Mouse (Mus musculus): Measurements from ENCODE around the gene Galntl5. TPM values are rescaled to one million over a fixed set of nuclear protein-coding genes. Genes with fewer than 3 reads are reported as not detected.

Galntl5 gene
- total and polyA plus RNA-seq, 2 experiments from 2014 or later: not detected

- DNase-seq (ENCODE audit: low spot score) (no peak), ATAC-seq (ENCODE audit: low FRiP score) (no peak)
- Histone ChIP-seq H3K36me3 (ENCODE audit: insufficient read depth, low read length) (no peaks in the 10 kb centered on the region), H3K9ac (replicated peaks; ENCODE audit: low read length, poor library complexity, severe bottlenecking) (no peak overlapping the region), H3K9me3 (ENCODE audit: low read length) (no peaks in the 10 kb centered on the region), H3K27me3 (ENCODE audit: insufficient read depth, low read length) (no peaks in the 10 kb centered on the region), H3K27ac (ENCODE audit: low read depth, low read length) (no peak overlapping the region), H3K4me1 (ENCODE audit: insufficient read depth, low read length) (no peaks in the 10 kb centered on the region), H3K4me2 (ENCODE audit: low read depth, low read length, poor library complexity, severe bottlenecking) (no peak overlapping the region), H3K4me3 (ENCODE audit: low read depth, low read length) (no peak overlapping the region)
- 87% methylated on average over 3 of the region's 3 CpGs for WGBS
- TF ChIP-seq CTCF (IDR thresholded peaks at IDR 0.05): no peak
Measured at GRCm38 (mm10) chr5:25179936-25180488, 1.2 kb upstream of the Galntl5 start.

GRCm38 (mm10) chr5:25183595-25183994 lies 2.3 kb downstream of the Galntl5 start:
- Histone ChIP-seq H3K27me3 (ENCODE audit: insufficient read depth, low read length) (no peaks in the 10 kb centered on the region), H3K4me1 (ENCODE audit: insufficient read depth, low read length) (no peaks in the 10 kb centered on the region), H3K27ac (ENCODE audit: low read depth, low read length) (no peak overlapping the region), H3K4me3 (ENCODE audit: low read depth, low read length) (no peak overlapping the region), H3K36me3 (ENCODE audit: insufficient read depth, low read length) (no peaks in the 10 kb centered on the region), H3K4me2 (ENCODE audit: low read depth, low read length, poor library complexity, severe bottlenecking) (no peak overlapping the region), H3K9me3 (ENCODE audit: low read length) (no peaks in the 10 kb centered on the region), H3K9ac (replicated peaks; ENCODE audit: low read length, poor library complexity, severe bottlenecking) (no peak overlapping the region)
- DNase-seq (ENCODE audit: low spot score): no peak
- no peak for TF ChIP-seq CTCF (IDR thresholded peaks at IDR 0.05)
- WGBS: 80% methylated on average over 4 of the region's 4 CpGs
- ATAC-seq (ENCODE audit: low FRiP score): no peak

- H3K27me3 ChIP-seq (ENCODE audit: insufficient read depth, low read length): no peaks in the 10 kb centered on the region
- no peaks in the 10 kb centered on the region for H3K4me1 ChIP-seq (ENCODE audit: insufficient read depth, low read length)
- H3K4me3 ChIP-seq (ENCODE audit: low read depth, low read length): no peak overlapping the region
- 55% methylated on average over 2 of the region's 2 CpGs for WGBS
- no peak overlapping the region for H3K4me2 ChIP-seq (ENCODE audit: low read depth, low read length, poor library complexity, severe bottlenecking)
- TF ChIP-seq CTCF (IDR thresholded peaks at IDR 0.05): no peak
- ATAC-seq (ENCODE audit: low FRiP score) (no peak), DNase-seq (ENCODE audit: low spot score) (no peak)
- H3K9ac ChIP-seq (replicated peaks; ENCODE audit: low read length, poor library complexity, severe bottlenecking): no peak overlapping the region
- H3K27ac ChIP-seq (ENCODE audit: low read depth, low read length): no peak overlapping the region
- no peaks in the 10 kb centered on the region for H3K36me3 ChIP-seq (ENCODE audit: insufficient read depth, low read length)
- no peaks in the 10 kb centered on the region for H3K9me3 ChIP-seq (ENCODE audit: low read length)
Measured at GRCm38 (mm10) chr5:25184594-25184993, 3.3 kb downstream of the Galntl5 start.

DNA sequence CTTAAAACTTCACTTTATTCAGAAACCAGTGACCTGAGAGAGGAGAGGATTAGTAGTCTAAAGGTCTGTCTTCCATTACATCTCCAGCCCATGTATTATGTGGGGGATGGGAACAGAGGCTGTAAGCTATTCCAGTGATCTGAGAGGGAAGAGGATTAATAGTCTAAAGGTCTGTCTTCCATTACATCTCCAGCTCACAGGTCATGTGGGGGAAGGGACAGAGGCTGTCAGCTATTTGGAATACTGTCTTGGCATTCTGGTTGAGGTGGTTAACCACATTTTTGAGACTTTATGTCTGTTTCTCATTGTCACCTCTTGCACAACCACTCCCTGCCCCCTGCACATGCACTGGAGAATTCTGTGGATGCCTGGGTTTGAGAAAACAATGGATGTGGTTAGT lies 6.5 kb downstream of the Galntl5 start:
- Histone ChIP-seq H3K9ac (replicated peaks; ENCODE audit: low read length, poor library complexity, severe bottlenecking) (no peak overlapping the region), H3K9me3 (ENCODE audit: low read length) (no peaks in the 10 kb centered on the region), H3K4me3 (ENCODE audit: low read depth, low read length) (no peak overlapping the region), H3K36me3 (ENCODE audit: insufficient read depth, low read length) (no peaks in the 10 kb centered on the region), H3K4me2 (ENCODE audit: low read depth, low read length, poor library complexity, severe bottlenecking) (no peak overlapping the region), H3K4me1 (ENCODE audit: insufficient read depth, low read length) (no peaks in the 10 kb centered on the region), H3K27ac (ENCODE audit: low read depth, low read length) (no peak overlapping the region), H3K27me3 (ENCODE audit: insufficient read depth, low read length) (no peaks in the 10 kb centered on the region)
- TF ChIP-seq CTCF (IDR thresholded peaks at IDR 0.05): no peak
- no peak for DNase-seq (ENCODE audit: low spot score)
- ATAC-seq (ENCODE audit: low FRiP score): no peak

DNA sequence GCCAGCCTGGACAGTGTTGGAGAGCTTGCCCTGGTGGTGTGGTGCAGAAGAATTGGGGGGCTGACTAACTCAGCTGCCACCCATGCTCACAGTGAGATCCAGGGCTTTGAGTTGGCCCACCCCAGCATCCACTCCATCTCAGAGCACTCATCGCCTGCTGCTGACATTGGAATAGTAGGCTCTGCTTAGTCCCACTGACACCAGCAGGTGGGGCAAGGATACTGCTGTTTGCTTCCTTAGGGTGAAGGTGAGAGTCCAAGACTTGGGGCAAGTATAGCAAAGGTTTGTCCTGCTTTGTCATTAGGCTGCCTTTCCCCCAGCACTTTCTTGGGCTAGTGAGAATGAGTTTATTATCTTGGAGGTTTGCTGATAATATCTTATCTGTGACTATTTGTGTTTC lies 7.5 kb downstream of the Galntl5 start:
- ATAC-seq (ENCODE audit: low FRiP score): no peak
- H3K4me3 ChIP-seq (ENCODE audit: low read depth, low read length): no peak overlapping the region
- H3K4me2 ChIP-seq (ENCODE audit: low read depth, low read length, poor library complexity, severe bottlenecking): no peak overlapping the region
- no peaks in the 10 kb centered on the region for H3K36me3 ChIP-seq (ENCODE audit: insufficient read depth, low read length)
- DNase-seq (ENCODE audit: low spot score): no peak
- no peaks in the 10 kb centered on the region for H3K27me3 ChIP-seq (ENCODE audit: insufficient read depth, low read length)
- H3K9me3 ChIP-seq (ENCODE audit: low read length): no peaks in the 10 kb centered on the region
- TF ChIP-seq CTCF (IDR thresholded peaks at IDR 0.05): peak; percentile 56
- no peak overlapping the region for H3K27ac ChIP-seq (ENCODE audit: low read depth, low read length)
- H3K4me1 ChIP-seq (ENCODE audit: insufficient read depth, low read length): no peaks in the 10 kb centered on the region
- no peak overlapping the region for H3K9ac ChIP-seq (replicated peaks; ENCODE audit: low read length, poor library complexity, severe bottlenecking)
- 72% methylated on average over 1 of the region's 1 CpGs for WGBS

GRCm38 (mm10) chr5:25190521-25190920 lies 9.3 kb downstream of the Galntl5 start:
- Histone ChIP-seq H3K9ac (replicated peaks; ENCODE audit: low read length, poor library complexity, severe bottlenecking) (no peak overlapping the region), H3K36me3 (ENCODE audit: insufficient read depth, low read length) (no peaks in the 10 kb centered on the region), H3K4me1 (ENCODE audit: insufficient read depth, low read length) (no peaks in the 10 kb centered on the region), H3K27ac (ENCODE audit: low read depth, low read length) (no peak overlapping the region), H3K4me2 (ENCODE audit: low read depth, low read length, poor library complexity, severe bottlenecking) (no peak overlapping the region), H3K4me3 (ENCODE audit: low read depth, low read length) (no peak overlapping the region), H3K27me3 (ENCODE audit: insufficient read depth, low read length) (no peaks in the 10 kb centered on the region), H3K9me3 (ENCODE audit: low read length) (no peaks in the 10 kb centered on the region)
- TF ChIP-seq CTCF (IDR thresholded peaks at IDR 0.05): no peak
- ATAC-seq (ENCODE audit: low FRiP score) (no peak), DNase-seq (ENCODE audit: low spot score) (no peak)
- WGBS: 79% methylated on average over 2 of the region's 2 CpGs
